Mouse (Mus musculus): ENCODE measurements around the gene Card6. TPM values are rescaled to one million over a fixed set of nuclear protein-coding genes. Genes with fewer than 3 reads are reported as not detected.

Card6 gene
- polyA plus RNA-seq, 1 experiment: 1.4 TPM

- 10% methylated on average over 2 of the region's 2 CpGs for WGBS
- H3K27ac ChIP-seq (ENCODE audit: insufficient read depth, low read depth, low read length): no peak overlapping the region
- H3K27me3 ChIP-seq (ENCODE audit: control insufficient read depth, insufficient read depth, low read length): no peaks in the 10 kb centered on the region
- no peaks in the 10 kb centered on the region for H3K36me3 ChIP-seq (ENCODE audit: control insufficient read depth, insufficient read depth, low read length)
- H3K4me1 ChIP-seq (ENCODE audit: control insufficient read depth, insufficient read depth, insufficient read length, low read length): no peaks in the 10 kb centered on the region
- TF ChIP-seq CTCF (IDR thresholded peaks at IDR 0.05; ENCODE audit: extremely low read depth, insufficient read length, insufficient replicate concordance, low read depth, low read length) (no peak), POLR2A (IDR thresholded peaks at IDR 0.05; ENCODE audit: low read depth, low read length) (no peak)
- no peak overlapping the region for H3K4me3 ChIP-seq (ENCODE audit: low read depth, low read length)
Measured at GRCm38 (mm10) chr15:5086162-5086561, 22.2 kb downstream of the Card6 start.

GRCm38 (mm10) chr15:5081235-5081634 lies 27.1 kb downstream of the Card6 start:
- 64% methylated on average over 1 of the region's 1 CpGs for WGBS
- Histone ChIP-seq H3K36me3 (ENCODE audit: control insufficient read depth, insufficient read depth, low read length) (no peaks in the 10 kb centered on the region), H3K27ac (ENCODE audit: insufficient read depth, low read depth, low read length) (no peak overlapping the region), H3K4me1 (ENCODE audit: control insufficient read depth, insufficient read depth, insufficient read length, low read length) (no peaks in the 10 kb centered on the region), H3K4me3 (ENCODE audit: low read depth, low read length) (no peak overlapping the region), H3K27me3 (ENCODE audit: control insufficient read depth, insufficient read depth, low read length) (no peaks in the 10 kb centered on the region)
- no peak for TF ChIP-seq CTCF (IDR thresholded peaks at IDR 0.05; ENCODE audit: extremely low read depth, insufficient read length, insufficient replicate concordance, low read depth, low read length)
- no peak for TF ChIP-seq POLR2A (IDR thresholded peaks at IDR 0.05; ENCODE audit: low read depth, low read length)

- no peaks in the 10 kb centered on the region for H3K27me3 ChIP-seq (ENCODE audit: control insufficient read depth, insufficient read depth, low read length)
- no peak overlapping the region for H3K27ac ChIP-seq (ENCODE audit: insufficient read depth, low read depth, low read length)
- no peaks in the 10 kb centered on the region for H3K36me3 ChIP-seq (ENCODE audit: control insufficient read depth, insufficient read depth, low read length)
- no peak overlapping the region for H3K4me3 ChIP-seq (ENCODE audit: low read depth, low read length)
- TF ChIP-seq CTCF (IDR thresholded peaks at IDR 0.05; ENCODE audit: extremely low read depth, insufficient read length, insufficient replicate concordance, low read depth, low read length) (peak; percentile 34; the same call in 1 of the 2 replicates), POLR2A (IDR thresholded peaks at IDR 0.05; ENCODE audit: low read depth, low read length) (no peak)
- H3K4me1 ChIP-seq (ENCODE audit: control insufficient read depth, insufficient read depth, insufficient read length, low read length): no peaks in the 10 kb centered on the region
- 60% methylated on average over 15 of the region's 15 CpGs for WGBS
Measured at GRCm38 (mm10) chr15:5068801-5069518, 39.4 kb downstream of the Card6 start.

- Histone ChIP-seq H3K4me1 (ENCODE audit: control insufficient read depth, insufficient read depth, insufficient read length, low read length) (no peaks in the 10 kb centered on the region), H3K4me3 (ENCODE audit: low read depth, low read length) (no peak within 1 kb of the TSS), H3K27ac (ENCODE audit: insufficient read depth, low read depth, low read length) (no peak within 1 kb of the TSS), H3K36me3 (ENCODE audit: control insufficient read depth, insufficient read depth, low read length) (no peaks in the 10 kb centered on the region), H3K27me3 (ENCODE audit: control insufficient read depth, insufficient read depth, low read length) (no peaks in the 10 kb centered on the region)
- TF ChIP-seq CTCF (IDR thresholded peaks at IDR 0.05; ENCODE audit: extremely low read depth, insufficient read length, insufficient replicate concordance, low read depth, low read length) (no peak), POLR2A (IDR thresholded peaks at IDR 0.05; ENCODE audit: low read depth, low read length) (no peak)
Measured at GRCm38 (mm10) chr15:5063635-5064034, 44.7 kb downstream of the Card6 start, which contains the start of gene C7. Gene C7, minus strand, starts transcription at chr15:5063740.

Other genes starting within 250 kb of the Card6 start
- gene Mroh2b, start 209.8 kb downstream of the Card6 start, polyA plus RNA-seq (2012; rRNA removed): not detected in 2 replicates
- 0.08 and 0.66 TPM in 2 replicates for gene C7, start 44.8 kb downstream of the Card6 start, polyA plus RNA-seq (2012; rRNA removed)
- gene Rpl37, start 8.1 kb upstream of the Card6 start, polyA plus RNA-seq (2012; rRNA removed): 410 and 563 TPM in 2 replicates
- 0.55 and 1.1 TPM in 2 replicates for gene Prkaa1, start 35.3 kb upstream of the Card6 start, polyA plus RNA-seq (2012; rRNA removed)
- 0.76 and 1.4 TPM in 2 replicates for gene Ttc33, start 77.0 kb upstream of the Card6 start, polyA plus RNA-seq (2012; rRNA removed)
- gene Ptger4, start 135.6 kb upstream of the Card6 start, polyA plus RNA-seq (2012; rRNA removed): 37.8 and 85.6 TPM in 2 replicates